Mouse (Mus musculus) forebrain, embryonic 14.5 days (tissue): ENCODE data around the gene Gpsm2. TPM values are rescaled to one million over a fixed set of nuclear protein-coding genes. Genes with fewer than 3 reads are reported as not detected.

Experiments used
- ATAC-seq: fragments of 200-750 bp; cut with Nextera tagmentation; 2 replicates; pipeline ENCODE4 v1.8.0; 2017; ENCODE audit warnings: mild to moderate bottlenecking, moderate library complexity
- DNase-seq: peaks from one replicate; pipeline ENCODE4 v3.0.0-alpha.2; 2015; ENCODE audit warnings: low spot score
- H3K27ac ChIP-seq: fragments of 300-500 bp; sonication (generic); 2 replicates; pipeline ENCODE4 v1.5.1; 2014; ENCODE audit warnings: low read depth, mild to moderate bottlenecking, control low read depth, low read length, moderate library complexity
- H3K27me3 ChIP-seq: fragments of 300-500 bp; sonication (generic); replicated peaks from 2 replicates; pipeline ENCODE4 v1.6.1; 2014; ENCODE audit warnings: low read length, control low read depth, mixed read lengths; ENCODE audit not compliant: control insufficient read depth, insufficient read depth
- H3K36me3 ChIP-seq: fragments of 300-500 bp; sonication (generic); 2 replicates; pipeline ENCODE4 v1.6.1; 2014; ENCODE audit warnings: low read length, control low read depth; ENCODE audit not compliant: control insufficient read depth, insufficient read depth
- H3K4me1 ChIP-seq: fragments of 300-500 bp; sonication (generic); 2 replicates; pipeline ENCODE4 v1.6.1; 2014; ENCODE audit warnings: antibody characterized with exemption, low read length, control low read depth; ENCODE audit not compliant: control insufficient read depth, insufficient read depth
- H3K4me2 ChIP-seq: fragments of 300-500 bp; sonication (generic); 2 replicates; pipeline ENCODE4 v1.6.1; 2014; ENCODE audit warnings: mild to moderate bottlenecking, control low read depth, low read length
- H3K4me3 ChIP-seq: fragments of 300-500 bp; sonication (generic); 2 replicates; pipeline ENCODE4 v1.5.1; 2014; ENCODE audit warnings: low read depth, low read length, control low read depth
- H3K9ac ChIP-seq: fragments of 300-500 bp; sonication (generic); 2 replicates; pipeline ENCODE4 v1.6.1; 2014; ENCODE audit warnings: mild to moderate bottlenecking, low read length, control low read depth, moderate library complexity
- H3K9me3 ChIP-seq: fragments of 300-500 bp; sonication (generic); replicated peaks from 2 replicates; pipeline ENCODE4 v1.6.1; 2016; ENCODE audit warnings: low read length, control low read depth, mixed read lengths; ENCODE audit not compliant: control insufficient read depth
- WGBS: fragments of 180-500 bp; shearing (Covaris S2); extraction: QIAGEN DNeasy Blood & Tissue Kit; methylation state at CpG from one replicate; pipeline ENCODE4 v1.1.7; 2014; 5-methylcytosine and 5-hydroxymethylcytosine counted together
- polyA plus RNA-seq: library from polyadenylated mRNA; unstranded; fragments of >200 nt; fragmentation: Nextera tagmentation; extraction: Ambion mirVana; gene quantifications from 2 replicates; pipeline ENCODE4 v1.2.1, GENCODE M21; 2014

The Gpsm2 gene
- polyA plus RNA-seq, 1 experiment from 2014 or later: 44.8 TPM

DNA sequence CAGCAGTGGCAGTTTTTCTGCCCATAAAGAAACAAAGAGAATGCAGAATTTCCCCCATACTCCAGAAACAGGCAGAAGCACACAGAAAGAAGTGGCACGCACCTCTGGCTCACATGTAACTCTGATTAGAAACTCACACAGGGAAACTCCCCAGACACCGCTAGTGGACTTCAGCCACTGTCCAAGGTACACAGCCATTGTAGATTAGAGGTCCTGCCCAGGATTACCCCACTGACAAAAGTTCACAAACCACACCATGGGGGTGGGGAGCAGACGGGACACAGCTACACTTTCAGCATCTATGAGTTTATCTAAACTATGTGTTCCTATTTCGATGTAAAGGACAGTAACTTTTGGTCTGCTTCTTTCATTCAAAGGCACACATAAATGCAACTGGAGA lies 7.3 kb downstream of the Gpsm2 start:
- Histone ChIP-seq H3K9ac (no peak overlapping the region), H3K4me3 (no peak overlapping the region), H3K4me1 (peaks cover 6% of the 10 kb centered on the region), H3K27me3 (no peaks in the 10 kb centered on the region), H3K27ac (no peak overlapping the region), H3K36me3 (no peaks in the 10 kb centered on the region), H3K4me2 (no peak overlapping the region), H3K9me3 (no peaks in the 10 kb centered on the region)
- no peak for DNase-seq
- WGBS: 90% methylated on average over 4 of the region's 4 CpGs
- ATAC-seq: no peak

DNA sequence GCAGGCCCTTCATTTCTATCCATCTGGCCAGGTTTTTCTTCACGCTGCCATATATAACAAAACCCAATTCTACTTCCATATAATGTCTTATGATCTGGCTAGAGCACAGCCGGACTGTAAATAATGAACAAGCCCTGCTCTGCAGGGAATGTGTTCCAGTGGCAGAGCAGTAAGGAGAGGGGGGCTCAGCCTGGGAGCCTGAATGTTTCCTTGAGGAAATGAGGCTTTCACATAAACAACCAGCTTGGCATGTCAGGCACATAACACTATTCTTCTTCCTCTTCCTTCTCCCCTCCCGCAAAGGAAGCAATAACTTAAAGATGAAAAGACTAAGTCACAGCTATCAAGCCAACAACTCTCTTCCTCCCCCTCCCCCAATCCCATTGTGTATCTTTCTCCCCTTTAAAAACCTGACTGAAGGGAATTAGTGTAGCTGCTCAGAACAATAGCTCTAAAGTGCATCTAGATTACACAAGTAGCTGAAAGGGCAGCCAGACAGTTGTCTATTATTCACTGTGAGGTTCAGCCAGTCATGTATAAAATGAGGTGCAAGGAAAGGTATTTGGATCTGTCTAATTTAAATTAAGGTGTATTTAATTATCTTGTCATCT lies 8.9 kb downstream of the Gpsm2 start:
- no peaks in the 10 kb centered on the region for H3K27me3 ChIP-seq
- peak; percentile 20 for DNase-seq
- H3K4me3 ChIP-seq: no peak overlapping the region
- no peak for ATAC-seq
- 36% methylated on average over 3 of the region's 3 CpGs for WGBS
- H3K9ac ChIP-seq: no peak overlapping the region
- no peak overlapping the region for H3K27ac ChIP-seq
- H3K9me3 ChIP-seq: no peaks in the 10 kb centered on the region
- H3K4me1 ChIP-seq: peaks cover 4% of the 10 kb centered on the region; the same call in 1 of the 2 replicates
- no peaks in the 10 kb centered on the region for H3K36me3 ChIP-seq
- no peak overlapping the region for H3K4me2 ChIP-seq

DNA sequence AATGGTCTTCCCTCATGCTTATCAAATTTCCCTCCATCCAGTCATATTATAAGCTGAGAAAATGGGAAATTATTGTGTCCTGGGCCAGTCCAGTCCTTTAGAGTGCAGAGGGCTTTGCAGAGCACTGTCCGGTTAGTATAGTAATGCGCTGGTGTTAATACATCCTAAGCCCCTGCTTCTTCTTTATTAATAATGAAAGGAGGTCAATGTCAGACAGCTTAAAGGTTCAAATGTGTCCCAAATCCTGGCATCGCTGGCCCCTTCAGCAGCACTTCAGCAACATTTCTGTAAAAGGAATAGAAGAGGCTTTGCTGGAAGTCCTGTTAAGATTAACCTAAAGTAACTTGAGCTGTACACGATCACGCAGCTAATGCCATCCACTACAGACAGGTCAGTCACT lies 10.8 kb downstream of the Gpsm2 start:
- no peak for DNase-seq
- ATAC-seq: no peak
- Histone ChIP-seq H3K4me2 (no peak overlapping the region), H3K9ac (no peak overlapping the region), H3K4me1 (peaks cover 4% of the 10 kb centered on the region; the same call in 1 of the 2 replicates), H3K27ac (no peak overlapping the region), H3K27me3 (no peaks in the 10 kb centered on the region), H3K9me3 (no peaks in the 10 kb centered on the region), H3K4me3 (no peak overlapping the region), H3K36me3 (no peaks in the 10 kb centered on the region)
- WGBS: 95% methylated on average over 5 of the region's 5 CpGs

DNA sequence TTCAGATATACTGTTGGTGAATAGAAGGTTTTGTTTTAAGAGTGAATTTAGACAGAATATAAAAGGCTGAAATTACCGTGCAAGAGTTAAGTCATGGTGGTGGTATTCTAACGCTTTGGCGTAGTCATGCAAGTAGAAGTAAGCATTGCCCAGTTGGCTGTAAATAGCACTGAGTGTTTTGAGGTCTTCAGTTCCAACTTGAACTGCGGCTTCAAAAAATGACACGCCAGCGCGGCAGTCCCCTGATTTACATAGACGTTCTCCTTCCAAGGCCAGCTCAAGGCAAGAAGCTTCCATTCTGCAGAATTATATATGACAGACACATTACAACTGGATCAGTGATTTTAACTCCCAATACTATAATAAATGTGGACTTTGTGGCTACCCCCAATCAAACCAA lies 19.3 kb downstream of the Gpsm2 start:
- 96% methylated on average over 8 of the region's 8 CpGs for WGBS
- Histone ChIP-seq H3K36me3 (peaks cover 49% of the 10 kb centered on the region), H3K9me3 (no peaks in the 10 kb centered on the region), H3K4me1 (no peaks in the 10 kb centered on the region), H3K27me3 (no peaks in the 10 kb centered on the region), H3K4me3 (no peak overlapping the region), H3K4me2 (no peak overlapping the region), H3K27ac (no peak overlapping the region), H3K9ac (no peak overlapping the region)
- ATAC-seq (no peak), DNase-seq (no peak)

DNA sequence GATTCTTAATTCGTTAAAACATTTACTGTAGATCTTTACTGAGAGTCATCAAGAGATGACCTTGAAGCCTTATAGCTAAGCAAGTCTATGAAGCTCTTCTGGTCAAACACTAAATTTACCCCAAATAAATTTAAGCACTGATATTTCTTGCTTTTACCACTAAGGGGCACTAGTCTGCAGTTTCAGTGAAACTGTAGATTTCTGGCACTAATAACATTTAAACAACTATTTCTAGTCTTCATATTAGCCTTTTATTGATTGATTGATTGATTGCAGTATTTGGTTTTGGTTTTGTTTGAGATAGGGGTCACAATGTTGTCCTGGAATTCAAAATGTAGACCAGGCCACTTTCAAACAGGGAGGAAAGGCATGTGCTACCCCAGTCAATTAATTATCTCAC lies 20.9 kb downstream of the Gpsm2 start:
- Histone ChIP-seq H3K36me3 (peaks cover 61% of the 10 kb centered on the region), H3K9me3 (no peaks in the 10 kb centered on the region), H3K4me2 (no peak overlapping the region), H3K27ac (no peak overlapping the region), H3K27me3 (no peaks in the 10 kb centered on the region), H3K9ac (no peak overlapping the region), H3K4me3 (no peak overlapping the region), H3K4me1 (no peaks in the 10 kb centered on the region)
- no peak for ATAC-seq
- peak; percentile 64 for DNase-seq
- WGBS: 85% methylated on average over 1 of the region's 1 CpGs

DNA sequence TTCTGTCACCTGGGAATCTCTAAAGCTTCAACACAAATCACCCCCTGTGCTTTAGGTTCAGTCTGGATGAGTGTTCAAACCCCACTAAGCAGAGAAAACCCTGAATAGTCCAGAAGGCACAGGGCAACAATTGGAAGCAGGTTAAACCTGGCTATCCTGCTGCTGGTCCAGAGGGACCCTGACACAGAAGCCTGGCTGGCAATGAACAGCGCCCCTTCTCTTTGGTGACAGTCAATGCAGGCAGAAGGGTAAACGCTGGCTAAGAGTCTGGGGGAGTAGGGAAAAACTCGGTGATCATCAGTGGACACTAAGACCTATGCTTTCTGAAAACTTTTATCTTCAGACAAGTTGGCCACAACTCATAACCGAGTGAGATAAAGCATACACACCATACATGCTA lies 22.3 kb downstream of the Gpsm2 start:
- DNase-seq (no peak), ATAC-seq (no peak)
- Histone ChIP-seq H3K4me3 (no peak overlapping the region), H3K36me3 (peaks cover 70% of the 10 kb centered on the region), H3K4me1 (no peaks in the 10 kb centered on the region), H3K27me3 (no peaks in the 10 kb centered on the region), H3K9ac (no peak overlapping the region), H3K9me3 (no peaks in the 10 kb centered on the region), H3K4me2 (no peak overlapping the region), H3K27ac (no peak overlapping the region)
- WGBS: 94% methylated on average over 4 of the region's 4 CpGs

DNA sequence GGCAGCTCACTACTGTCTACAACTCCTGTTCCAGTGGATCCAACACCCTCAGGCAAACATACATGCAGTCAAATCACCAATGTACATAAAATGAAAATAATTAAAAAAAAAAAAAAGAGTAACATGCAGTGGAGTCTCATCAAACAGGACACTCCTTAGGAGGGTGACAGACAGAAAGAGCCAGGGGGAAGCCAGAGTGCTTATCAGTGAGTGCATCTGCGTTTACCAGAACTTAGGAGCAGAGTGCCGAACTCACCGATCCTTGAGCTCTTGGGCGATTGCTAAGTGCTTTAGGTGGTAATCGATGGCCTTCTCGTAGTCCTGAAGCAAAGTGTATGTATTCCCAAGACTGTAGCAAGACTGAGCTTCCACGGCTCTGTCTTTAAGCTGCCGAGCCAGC lies 23.4 kb downstream of the Gpsm2 start:
- Histone ChIP-seq H3K27ac (no peak overlapping the region), H3K4me1 (no peaks in the 10 kb centered on the region), H3K4me3 (no peak overlapping the region), H3K36me3 (peaks cover 77% of the 10 kb centered on the region), H3K9me3 (no peaks in the 10 kb centered on the region), H3K27me3 (no peaks in the 10 kb centered on the region), H3K9ac (no peak overlapping the region), H3K4me2 (no peak overlapping the region)
- DNase-seq (no peak), ATAC-seq (no peak)
- WGBS: 95% methylated on average over 8 of the region's 8 CpGs

DNA sequence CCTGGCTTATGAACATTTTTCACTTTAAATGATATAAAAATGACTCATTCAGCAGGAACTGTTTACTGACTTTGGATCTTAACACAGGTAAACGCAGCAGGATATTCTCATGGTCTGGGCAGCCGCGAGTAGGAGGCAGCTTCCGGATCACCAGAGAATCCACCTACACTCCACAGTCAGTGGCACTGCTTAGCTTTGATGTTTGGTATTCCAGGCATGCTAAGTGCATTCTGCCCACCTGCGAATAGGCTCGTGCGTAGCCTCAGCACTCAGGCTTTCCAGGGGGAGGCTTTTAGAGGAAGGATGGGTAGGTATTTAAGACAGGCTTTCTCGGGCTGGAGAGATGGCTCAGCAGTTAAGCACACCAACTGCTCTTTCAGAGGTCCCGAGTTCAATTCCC lies 27.8 kb downstream of the Gpsm2 start:
- Histone ChIP-seq H3K4me3 (no peak overlapping the region), H3K36me3 (peaks cover 51% of the 10 kb centered on the region), H3K27ac (no peak overlapping the region), H3K27me3 (no peaks in the 10 kb centered on the region), H3K4me1 (no peaks in the 10 kb centered on the region; the same call in 1 of the 2 replicates), H3K4me2 (no peak overlapping the region), H3K9me3 (no peaks in the 10 kb centered on the region), H3K9ac (no peak overlapping the region)
- ATAC-seq (no peak), DNase-seq (no peak)
- 93% methylated on average over 9 of the region's 9 CpGs for WGBS

DNA sequence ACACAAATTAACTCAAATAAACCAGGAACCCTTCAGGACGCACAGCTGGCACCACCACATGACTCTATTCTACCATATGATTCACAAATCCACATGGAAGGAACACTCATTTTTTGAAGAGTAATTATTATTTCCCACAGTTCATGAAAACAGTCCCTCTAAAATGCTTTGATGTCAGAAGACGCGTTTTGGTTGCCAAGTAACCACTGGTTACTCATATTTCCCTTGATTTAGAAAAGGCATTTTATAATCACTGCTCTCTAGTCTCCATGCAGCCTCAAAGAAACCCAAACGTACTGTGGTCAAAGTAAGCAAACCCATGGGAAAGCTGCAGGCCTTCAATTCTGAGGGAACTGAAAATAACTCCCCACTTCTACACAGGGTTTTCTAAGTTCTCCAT lies 32.1 kb downstream of the Gpsm2 start:
- peak; percentile 27 for DNase-seq
- no peak for ATAC-seq
- H3K9me3 ChIP-seq: no peaks in the 10 kb centered on the region
- H3K4me1 ChIP-seq: no peaks in the 10 kb centered on the region; the same call in 1 of the 2 replicates
- no peak overlapping the region for H3K27ac ChIP-seq
- no peak overlapping the region for H3K4me3 ChIP-seq
- no peaks in the 10 kb centered on the region for H3K27me3 ChIP-seq
- peaks cover 46% of the 10 kb centered on the region for H3K36me3 ChIP-seq
- 69% methylated on average over 4 of the region's 4 CpGs for WGBS
- H3K4me2 ChIP-seq: no peak overlapping the region
- no peak overlapping the region for H3K9ac ChIP-seq
